Mouse (Mus musculus): ENCODE results near the gene Il1rl2.

DNA sequence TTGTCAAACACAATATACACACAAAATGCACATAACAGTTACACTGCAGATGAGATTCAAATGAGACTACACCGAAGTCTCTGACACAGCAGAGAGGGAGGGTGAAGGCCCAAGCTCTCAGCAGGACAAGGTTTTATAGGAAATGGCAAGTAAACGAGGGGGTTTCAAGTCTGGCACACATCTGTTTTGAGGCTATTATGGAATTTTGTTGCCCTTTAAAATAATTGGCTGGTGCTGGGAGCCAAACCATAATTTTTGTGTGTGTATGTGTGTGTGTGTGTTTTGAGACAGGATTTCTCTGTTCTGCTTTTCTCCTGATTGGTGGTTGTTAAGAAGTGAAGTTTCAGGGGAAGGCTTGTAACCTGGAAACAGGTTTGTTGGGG lies 28.5 kb downstream of the Il1rl2 start:
- TF ChIP-seq CTCF (IDR thresholded peaks at IDR 0.05; ENCODE audit: low read depth, low read length) (no peak), POLR2A (IDR thresholded peaks at IDR 0.05; ENCODE audit: extremely low read depth, insufficient read depth, low read length) (no peak)
